Mouse (Mus musculus): ENCODE measurements around the gene Sertad2.

DNA sequence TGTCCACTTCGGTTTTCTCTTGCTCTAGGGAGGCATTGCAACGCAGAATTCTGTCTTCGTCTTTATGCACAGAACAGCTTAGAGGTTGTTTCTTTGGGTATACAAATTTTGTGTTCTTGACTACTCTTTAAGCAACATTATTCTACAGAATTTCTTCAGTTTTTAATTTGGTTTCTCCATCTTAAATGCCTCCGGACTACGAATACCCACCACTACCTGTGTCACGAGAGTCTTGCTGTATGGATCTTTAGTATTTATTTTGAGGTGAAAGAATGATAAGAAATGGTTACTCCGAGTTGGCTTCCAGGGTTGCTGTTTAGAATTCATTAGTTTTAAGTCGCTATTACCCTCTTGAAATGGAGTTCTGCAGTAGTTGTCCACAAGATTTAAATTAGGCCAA lies 1.3 kb downstream of the Sertad2 start:
- TF ChIP-seq GATA1 (IDR thresholded peaks at IDR 0.05; ENCODE audit: low read length) (no peak), TAL1 (IDR thresholded peaks at IDR 0.05; ENCODE audit: low read length) (no peak)
